Mouse (Mus musculus): ENCODE data around the gene Rabgap1l. TPM values are rescaled to one million over a fixed set of nuclear protein-coding genes. Genes with fewer than 3 reads are reported as not detected.
"Not testable (repeated sequence)": the region's sequence is repeated elsewhere in the genome, so short reads cannot be mapped to it uniquely, and the experiment has no call there.

Gene Rabgap1l
- total RNA-seq, 2 experiments from 2014 or later: 124 to 126 TPM

GRCm38 (mm10) chr1:160302268-160302667 is 490.7 kb downstream of the Rabgap1l start:
- ATAC-seq (replicated peaks; ENCODE audit: low FRiP score, poor library complexity, severe bottlenecking): no peak

- no peak for ATAC-seq (replicated peaks; ENCODE audit: low FRiP score, poor library complexity, severe bottlenecking)
Measured at GRCm38 (mm10) chr1:160301156-160301555, 491.9 kb downstream of the Rabgap1l start.

- ATAC-seq (replicated peaks; ENCODE audit: low FRiP score, poor library complexity, severe bottlenecking): no peak
Measured at GRCm38 (mm10) chr1:160300704-160301103, 492.3 kb downstream of the Rabgap1l start.

- no peak for ATAC-seq (replicated peaks; ENCODE audit: low FRiP score, poor library complexity, severe bottlenecking)
Measured at GRCm38 (mm10) chr1:160299979-160300378, 493.0 kb downstream of the Rabgap1l start.

GRCm38 (mm10) chr1:160298893-160299292 is 494.1 kb downstream of the Rabgap1l start:
- ATAC-seq (replicated peaks; ENCODE audit: low FRiP score, poor library complexity, severe bottlenecking): 0 out of 2 replicates have a peak, but pooled peaks have one; percentile 12

- no peak for ATAC-seq (replicated peaks; ENCODE audit: low FRiP score, poor library complexity, severe bottlenecking)
Measured at GRCm38 (mm10) chr1:160297701-160298100, 495.3 kb downstream of the Rabgap1l start.

- no peak for ATAC-seq (replicated peaks; ENCODE audit: low FRiP score, poor library complexity, severe bottlenecking)
Measured at GRCm38 (mm10) chr1:160295323-160295722, 497.7 kb downstream of the Rabgap1l start.

GRCm38 (mm10) chr1:160293488-160293887 is 499.5 kb downstream of the Rabgap1l start:
- no peak for ATAC-seq (replicated peaks; ENCODE audit: low FRiP score, poor library complexity, severe bottlenecking)

- ATAC-seq (replicated peaks; ENCODE audit: low FRiP score, poor library complexity, severe bottlenecking): no peak
Measured at GRCm38 (mm10) chr1:160292058-160292457, 501.0 kb downstream of the Rabgap1l start.

GRCm38 (mm10) chr1:160290242-160290641 is 502.8 kb downstream of the Rabgap1l start:
- ATAC-seq (replicated peaks; ENCODE audit: low FRiP score, poor library complexity, severe bottlenecking): no peak

- ATAC-seq (replicated peaks; ENCODE audit: low FRiP score, poor library complexity, severe bottlenecking): no peak
Measured at GRCm38 (mm10) chr1:160287058-160287645, 505.9 kb downstream of the Rabgap1l start.

- no peak for ATAC-seq (replicated peaks; ENCODE audit: low FRiP score, poor library complexity, severe bottlenecking)
Measured at GRCm38 (mm10) chr1:160286400-160287057, 506.5 kb downstream of the Rabgap1l start.

- ATAC-seq (replicated peaks; ENCODE audit: low FRiP score, poor library complexity, severe bottlenecking): no peak
Measured at GRCm38 (mm10) chr1:160284241-160284640, 508.8 kb downstream of the Rabgap1l start.

GRCm38 (mm10) chr1:160282166-160282874 is 510.7 kb downstream of the Rabgap1l start:
- not testable (repeated sequence) for ATAC-seq (replicated peaks; ENCODE audit: low FRiP score, poor library complexity, severe bottlenecking)

GRCm38 (mm10) chr1:160281337-160282084 is 511.5 kb downstream of the Rabgap1l start:
- ATAC-seq (replicated peaks; ENCODE audit: low FRiP score, poor library complexity, severe bottlenecking): no peak

GRCm38 (mm10) chr1:160280603-160281002 is 512.4 kb downstream of the Rabgap1l start:
- ATAC-seq (replicated peaks; ENCODE audit: low FRiP score, poor library complexity, severe bottlenecking): peak; percentile 36; the same call in 1 of the 2 replicates

- ATAC-seq (replicated peaks; ENCODE audit: low FRiP score, poor library complexity, severe bottlenecking): no peak
Measured at GRCm38 (mm10) chr1:160277940-160278682, 514.9 kb downstream of the Rabgap1l start.

GRCm38 (mm10) chr1:160275248-160275647 is 517.8 kb downstream of the Rabgap1l start:
- ATAC-seq (replicated peaks; ENCODE audit: low FRiP score, poor library complexity, severe bottlenecking): no peak

- ATAC-seq (replicated peaks; ENCODE audit: low FRiP score, poor library complexity, severe bottlenecking): no peak
Measured at GRCm38 (mm10) chr1:160273133-160273743, 519.8 kb downstream of the Rabgap1l start.
